Mouse (Mus musculus) erythroblast, embryonic 14.5 days (primary cell): ENCODE data around the gene Golm1. TPM values are rescaled to one million over a fixed set of nuclear protein-coding genes. Genes with fewer than 3 reads are reported as not detected.
A peak's percentile ranks its signal among the peaks of the same experiment; 100 is the strongest.

ENCODE experiments used
- H3K27me3 ChIP-seq: 2 replicates; pipeline ENCODE4 v1.6.1; 2012; ENCODE audit warnings: inconsistent platforms; ENCODE audit not compliant: control insufficient read depth
- H3K36me3 ChIP-seq: 2 replicates; pipeline ENCODE4 v1.6.1; 2012; ENCODE audit warnings: mild to moderate bottlenecking, inconsistent platforms; ENCODE audit not compliant: control insufficient read depth
- H3K4me1 ChIP-seq: 2 replicates; pipeline ENCODE4 v1.6.1; 2012; ENCODE audit warnings: inconsistent platforms; ENCODE audit not compliant: control insufficient read depth
- H3K4me3 ChIP-seq: replicated peaks from 2 replicates; pipeline ENCODE3; 2012; ENCODE audit warnings: moderate library complexity, mild to moderate bottlenecking, inconsistent platforms
- H3K9me3 ChIP-seq: 2 replicates; pipeline ENCODE4 v1.6.1; 2012; ENCODE audit warnings: low read length, inconsistent platforms, mixed read lengths; ENCODE audit not compliant: control insufficient read depth
- GATA1 ChIP-seq: IDR thresholded peaks from 2 replicates; pipeline ENCODE4 v1.6.1; 2012; ENCODE audit warnings: low read length, inconsistent platforms, mixed read lengths
- TAL1 ChIP-seq: IDR thresholded peaks from 3 replicates; pipeline ENCODE4 v1.6.1; 2012; ENCODE audit warnings: low read length, inconsistent platforms, mixed read lengths
- polyA plus RNA-seq: library from polyadenylated mRNA; stranded (reverse); fragments of >175 nt; gene quantifications from 2 replicates; pipeline ENCODE4 v1.2.3, GENCODE M21; 2012

Golm1 gene
- polyA plus RNA-seq, 1 experiment = 0.98 TPM

DNA sequence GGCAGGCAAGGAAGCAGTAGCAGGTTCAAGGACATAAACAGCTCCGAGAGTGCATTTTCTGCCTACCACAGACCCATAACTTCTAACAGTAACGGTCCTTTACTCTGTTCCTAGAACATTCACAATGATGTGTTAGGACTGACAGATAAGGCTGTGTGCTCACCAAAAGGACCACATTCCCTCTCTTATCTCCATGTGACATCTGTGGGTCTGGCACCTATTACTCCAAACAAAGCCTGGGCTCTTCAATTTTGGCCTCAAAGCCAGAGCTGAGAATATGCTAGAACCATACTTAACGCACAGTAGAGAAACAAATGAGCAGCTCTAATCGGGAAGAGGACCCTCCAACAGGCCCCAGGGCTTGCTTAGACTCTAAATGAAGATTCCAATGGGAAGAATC is 4.3 kb upstream of the Golm1 start:
- no peak overlapping the region for H3K4me3 ChIP-seq
- no peaks in the 10 kb centered on the region for H3K36me3 ChIP-seq
- peak; percentile 45 for TF ChIP-seq GATA1
- no peak for TF ChIP-seq TAL1
- peaks cover 42% of the 10 kb centered on the region for H3K4me1 ChIP-seq
- peaks cover 4% of the 10 kb centered on the region for H3K27me3 ChIP-seq
- H3K9me3 ChIP-seq = no peaks in the 10 kb centered on the region

DNA sequence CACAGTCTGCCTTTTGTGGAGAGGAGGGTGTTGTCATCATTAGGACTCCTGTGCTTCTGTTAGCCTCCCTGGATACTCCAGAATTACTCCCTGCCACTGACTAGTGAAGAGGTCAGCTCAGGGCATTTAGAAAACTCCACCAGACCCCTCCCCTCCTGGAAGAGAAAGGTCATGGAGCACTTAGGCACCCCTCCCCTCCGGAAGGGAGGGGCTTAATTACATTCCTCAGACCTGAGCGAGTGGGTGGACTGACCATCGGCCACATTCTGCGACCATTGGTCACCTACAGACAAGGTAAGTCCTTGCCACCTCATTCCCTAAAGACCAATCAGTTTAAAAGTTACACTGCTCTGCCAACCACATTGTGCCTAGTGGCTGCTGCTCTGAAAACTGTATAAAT is 3.7 kb upstream of the Golm1 start:
- peaks cover 48% of the 10 kb centered on the region for H3K4me1 ChIP-seq
- peaks cover 4% of the 10 kb centered on the region for H3K27me3 ChIP-seq
- no peaks in the 10 kb centered on the region for H3K36me3 ChIP-seq
- TF ChIP-seq TAL1 (no peak), GATA1 (no peak)
- no peak overlapping the region for H3K4me3 ChIP-seq
- no peaks in the 10 kb centered on the region for H3K9me3 ChIP-seq

DNA sequence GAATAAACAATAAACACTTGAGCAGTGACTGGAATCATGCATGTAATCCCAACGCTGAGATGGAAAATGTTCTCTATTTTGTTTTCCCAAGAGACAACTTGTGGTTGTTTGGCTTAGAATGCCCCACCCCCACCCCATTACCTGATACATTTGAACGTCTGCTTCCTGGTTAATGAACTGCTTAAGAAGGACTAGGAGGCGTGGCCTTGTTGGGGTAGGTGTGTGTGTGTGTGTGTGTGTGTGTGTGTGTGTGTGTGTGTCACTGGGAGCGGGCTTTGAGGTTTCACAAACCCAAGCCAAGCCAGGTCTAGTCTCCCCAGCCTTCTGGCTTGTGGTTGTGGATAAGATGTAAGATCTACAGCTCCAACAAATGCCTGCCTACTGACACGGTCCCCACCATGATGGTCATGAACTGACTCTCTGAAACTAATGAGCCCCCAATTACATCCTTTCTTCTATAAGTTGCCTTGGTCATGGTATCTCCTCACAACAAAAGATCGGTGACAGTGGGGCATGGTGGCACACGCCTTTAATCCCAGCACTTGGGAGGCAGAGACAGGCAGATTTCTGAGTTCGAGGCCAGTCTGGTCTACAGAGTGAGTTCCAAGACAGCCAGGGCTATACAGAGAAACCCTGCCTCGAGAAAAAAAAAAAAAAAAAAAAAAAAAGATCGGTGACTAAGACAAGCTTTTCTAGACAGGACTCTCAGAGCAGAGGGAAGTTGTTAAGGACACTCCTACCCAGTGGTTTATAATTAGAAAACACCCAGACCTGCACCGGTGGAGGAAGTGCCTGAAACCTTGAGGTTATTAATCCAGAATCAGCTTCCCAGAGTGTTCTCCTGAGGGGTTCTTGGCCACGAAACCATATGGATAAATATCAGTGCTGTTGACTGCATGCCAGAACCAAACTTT is 962 bp upstream of the Golm1 start:
- H3K36me3 ChIP-seq = peaks cover 14% of the 10 kb centered on the region
- H3K4me3 ChIP-seq = peak overlapping the region; percentile 94
- H3K27me3 ChIP-seq = no peaks in the 10 kb centered on the region
- no peak for TF ChIP-seq GATA1
- no peak for TF ChIP-seq TAL1
- peaks cover 65% of the 10 kb centered on the region for H3K4me1 ChIP-seq
- H3K9me3 ChIP-seq = no peaks in the 10 kb centered on the region

DNA sequence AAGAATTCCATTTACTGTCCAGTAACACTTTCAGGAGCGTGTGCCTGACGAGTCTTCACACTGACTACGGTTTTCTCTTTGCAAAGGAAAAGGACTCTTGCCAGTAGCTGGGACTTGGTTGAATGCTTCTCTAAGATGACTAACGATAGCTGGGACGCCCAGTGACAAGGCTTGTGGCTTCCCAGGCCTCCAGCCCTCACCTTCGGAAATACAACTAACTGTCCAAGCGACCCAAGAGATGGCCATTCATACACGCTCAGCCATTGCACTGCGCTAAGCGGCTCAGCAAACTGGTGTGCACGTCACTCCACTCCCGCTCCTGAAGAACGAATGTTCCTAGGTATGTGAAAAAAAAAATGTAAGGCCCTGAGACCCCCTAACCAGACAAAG is 855 bp downstream of the Golm1 start:
- Histone ChIP-seq H3K4me3 (peak overlapping the region; percentile 94), H3K27me3 (no peaks in the 10 kb centered on the region), H3K9me3 (no peaks in the 10 kb centered on the region), H3K4me1 (peaks cover 68% of the 10 kb centered on the region), H3K36me3 (peaks cover 30% of the 10 kb centered on the region)
- no peak for TF ChIP-seq GATA1
- no peak for TF ChIP-seq TAL1

GRCm38 (mm10) chr13:59674215-59674614 is 1.4 kb downstream of the Golm1 start:
- Histone ChIP-seq H3K36me3 (peaks cover 36% of the 10 kb centered on the region), H3K27me3 (no peaks in the 10 kb centered on the region), H3K4me3 (peak overlapping the region; percentile 94), H3K4me1 (peaks cover 68% of the 10 kb centered on the region), H3K9me3 (no peaks in the 10 kb centered on the region)
- no peak for TF ChIP-seq TAL1
- no peak for TF ChIP-seq GATA1

GRCm38 (mm10) chr13:59673597-59673996 is 2.0 kb downstream of the Golm1 start:
- Histone ChIP-seq H3K4me3 (peak overlapping the region; percentile 44), H3K4me1 (peaks cover 68% of the 10 kb centered on the region)
- TF ChIP-seq TAL1 (no peak), GATA1 (no peak)

GRCm38 (mm10) chr13:59672248-59672647 is 3.4 kb downstream of the Golm1 start:
- Histone ChIP-seq H3K27me3 (no peaks in the 10 kb centered on the region), H3K4me3 (peak overlapping the region; percentile 4), H3K36me3 (peaks cover 44% of the 10 kb centered on the region), H3K9me3 (no peaks in the 10 kb centered on the region), H3K4me1 (peaks cover 78% of the 10 kb centered on the region)
- TF ChIP-seq GATA1 (no peak), TAL1 (no peak)

More at GRCm38 (mm10) chr13:59673597-59673996, 2.0 kb downstream of the Golm1 start:
- Histone ChIP-seq H3K9me3 (no peaks in the 10 kb centered on the region), H3K36me3 (peaks cover 38% of the 10 kb centered on the region), H3K27me3 (no peaks in the 10 kb centered on the region)

DNA sequence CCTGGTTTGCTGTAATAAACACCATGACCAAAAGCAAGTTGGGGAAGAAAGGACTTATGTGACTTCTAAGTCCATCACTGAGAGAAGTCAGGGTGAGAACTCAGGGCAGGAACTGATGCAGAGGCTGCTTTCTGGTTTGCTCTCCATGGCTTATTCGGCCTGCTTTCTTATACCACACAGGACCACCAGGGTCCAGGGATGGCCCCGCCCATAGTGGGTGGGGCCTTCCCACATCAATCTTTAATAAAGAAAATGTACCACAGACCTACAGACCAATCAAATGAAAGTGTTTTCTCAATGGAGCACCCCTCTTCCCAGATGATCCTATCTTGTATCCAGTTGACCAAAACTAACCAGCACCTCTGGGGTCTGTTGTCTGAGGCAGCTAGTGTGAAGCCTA is 4.1 kb downstream of the Golm1 start:
- no peak for TF ChIP-seq GATA1
- TF ChIP-seq TAL1 = no peak
- no peak overlapping the region for H3K4me3 ChIP-seq
- H3K27me3 ChIP-seq = no peaks in the 10 kb centered on the region
- H3K9me3 ChIP-seq = no peaks in the 10 kb centered on the region
- peaks cover 51% of the 10 kb centered on the region for H3K36me3 ChIP-seq
- peaks cover 83% of the 10 kb centered on the region for H3K4me1 ChIP-seq

DNA sequence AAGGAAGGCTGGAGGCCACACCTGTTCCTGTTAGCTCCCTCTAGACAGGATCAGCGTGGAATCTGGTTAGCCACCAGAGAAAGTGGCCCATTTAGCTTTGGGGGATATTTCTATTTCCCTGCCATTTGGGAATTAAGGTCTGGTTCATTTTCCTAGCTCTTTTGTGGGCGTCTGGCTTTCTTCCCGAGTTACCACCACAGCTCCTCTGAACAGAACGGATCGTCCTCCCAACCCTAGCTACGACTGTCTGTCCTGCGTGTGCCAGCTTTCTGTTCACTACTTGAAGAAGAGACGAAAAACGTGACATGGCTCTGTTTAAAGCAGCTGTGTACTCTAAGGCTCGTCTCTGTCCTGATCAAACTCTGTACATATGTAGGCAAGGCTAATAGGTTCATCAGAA is 5.7 kb downstream of the Golm1 start:
- Histone ChIP-seq H3K36me3 (peaks cover 67% of the 10 kb centered on the region), H3K9me3 (no peaks in the 10 kb centered on the region), H3K27me3 (no peaks in the 10 kb centered on the region), H3K4me1 (peaks cover 80% of the 10 kb centered on the region), H3K4me3 (no peak overlapping the region)
- TF ChIP-seq GATA1 (no peak), TAL1 (no peak)
